Mouse (Mus musculus) cerebellum, postnatal 10 days (tissue): ENCODE measurements around the gene Cfap52.

Source experiments
- DNase-seq, 2 experiments: peaks; one replicate each; pipeline ENCODE4 v3.0.0; 2021; ENCODE audit warnings: mixed read lengths in 2 of 2

Cfap52 gene

DNA sequence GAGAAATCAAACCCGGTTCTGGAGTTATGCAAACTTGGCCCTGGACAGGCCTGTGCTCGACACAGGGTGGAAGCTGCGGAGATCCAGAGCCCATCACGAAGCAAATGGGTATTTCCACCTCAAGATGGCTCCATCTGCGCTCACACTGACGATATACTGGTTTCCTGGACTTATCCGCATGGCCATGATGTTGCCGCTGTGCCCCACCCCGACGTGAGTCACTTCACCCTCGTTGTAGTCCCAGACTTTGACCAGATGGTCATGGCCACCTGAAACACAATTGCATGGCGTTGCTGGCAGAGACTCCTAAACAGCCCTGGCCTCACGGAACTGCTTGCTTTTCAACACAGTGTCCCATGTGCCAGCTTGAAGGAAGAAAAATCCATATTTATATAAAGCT is 40.5 kb downstream of the Cfap52 start:
- peak; percentile 28 to 42 for DNase-seq

DNA sequence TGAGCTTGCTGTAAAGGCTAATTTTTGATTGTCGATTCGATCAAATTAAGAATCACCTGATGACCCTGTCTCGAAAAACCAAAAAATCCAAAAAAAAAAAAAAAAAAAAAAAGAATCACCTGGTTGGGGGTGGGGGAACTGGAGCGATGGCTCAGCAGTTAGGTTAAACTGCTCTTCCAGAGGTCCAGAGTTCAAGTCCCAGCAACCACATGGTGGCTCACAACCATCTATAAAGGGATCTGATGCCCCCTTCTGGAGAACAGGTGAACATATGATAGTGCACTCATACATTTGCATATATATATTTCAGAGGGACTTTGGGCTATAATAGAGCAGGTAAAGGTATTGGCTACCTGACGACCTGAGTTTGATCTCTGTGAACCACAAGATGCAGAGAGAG is 41.7 kb downstream of the Cfap52 start:
- no peak for DNase-seq

DNA sequence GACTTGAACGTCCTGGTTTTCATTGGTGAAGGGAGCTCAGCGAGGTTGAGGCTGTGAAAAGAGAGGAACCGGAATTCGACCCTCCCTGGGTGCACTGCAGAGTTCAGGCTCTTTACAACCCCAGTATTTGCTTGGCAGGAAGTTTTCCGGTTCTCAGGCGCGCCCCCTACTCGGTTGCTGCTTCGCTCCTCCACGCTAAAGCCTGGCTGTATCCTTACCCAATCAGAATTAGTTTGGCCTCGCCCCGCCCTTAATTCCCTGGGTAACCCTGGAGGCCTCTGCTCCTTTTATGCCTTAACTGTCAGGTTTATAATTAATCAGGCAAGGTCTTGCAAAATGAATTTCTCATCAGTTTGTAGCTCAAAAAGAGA is 42.7 kb downstream of the Cfap52 start:
- DNase-seq, result peak; percentile 71 to 82

DNA sequence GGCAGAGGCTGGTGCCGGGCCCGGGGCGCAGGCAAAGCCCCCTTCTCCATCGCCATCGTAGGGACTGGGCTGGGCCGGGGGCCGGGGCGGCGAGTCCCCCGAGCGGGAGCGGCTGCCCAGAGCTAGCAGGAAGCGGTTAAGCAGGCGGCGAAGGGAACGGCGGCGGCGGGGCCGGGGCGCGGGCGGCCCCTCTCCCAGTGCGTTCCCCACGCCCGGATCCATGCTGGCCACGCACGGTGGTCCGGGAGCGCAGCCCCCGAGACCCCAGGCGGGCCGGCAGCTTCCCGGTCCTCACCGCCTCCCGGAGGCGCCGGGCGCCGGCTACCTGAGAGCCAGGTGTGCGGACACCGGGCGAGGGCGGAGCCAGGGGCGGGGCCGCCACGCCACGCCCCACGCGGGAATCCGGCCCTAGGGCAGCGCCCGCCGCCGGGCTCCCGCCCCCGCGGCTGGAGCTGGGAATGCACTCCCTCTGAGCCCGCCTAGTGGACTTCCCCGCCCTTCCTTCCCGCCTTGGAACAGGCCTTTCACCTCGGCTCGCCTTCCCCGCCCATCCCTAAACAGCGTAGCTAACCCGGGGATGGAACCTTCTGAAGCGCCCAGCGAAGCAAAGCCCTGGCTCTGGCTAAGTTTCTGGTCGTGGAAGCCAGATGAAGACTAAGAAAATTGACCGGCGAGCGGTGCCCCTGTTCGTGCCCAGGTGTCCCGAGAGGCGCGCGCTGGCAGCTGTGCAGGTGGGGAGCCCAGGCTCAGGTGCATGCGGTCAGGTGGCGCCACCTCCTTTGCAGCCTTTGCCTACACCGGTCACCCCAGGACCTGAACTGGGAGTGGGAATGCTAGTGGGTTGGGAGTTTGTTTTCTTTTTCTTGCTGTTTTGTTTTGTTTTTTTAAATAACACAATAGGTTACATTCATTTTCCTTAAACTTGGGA is 43.4 kb downstream of the Cfap52 start, which contains the start of gene Usp43:
TSS of gene Usp43 (minus strand) at position 327 of the 928 bp plus-strand sequence.
- peak; percentile 50 for DNase-seq

DNA sequence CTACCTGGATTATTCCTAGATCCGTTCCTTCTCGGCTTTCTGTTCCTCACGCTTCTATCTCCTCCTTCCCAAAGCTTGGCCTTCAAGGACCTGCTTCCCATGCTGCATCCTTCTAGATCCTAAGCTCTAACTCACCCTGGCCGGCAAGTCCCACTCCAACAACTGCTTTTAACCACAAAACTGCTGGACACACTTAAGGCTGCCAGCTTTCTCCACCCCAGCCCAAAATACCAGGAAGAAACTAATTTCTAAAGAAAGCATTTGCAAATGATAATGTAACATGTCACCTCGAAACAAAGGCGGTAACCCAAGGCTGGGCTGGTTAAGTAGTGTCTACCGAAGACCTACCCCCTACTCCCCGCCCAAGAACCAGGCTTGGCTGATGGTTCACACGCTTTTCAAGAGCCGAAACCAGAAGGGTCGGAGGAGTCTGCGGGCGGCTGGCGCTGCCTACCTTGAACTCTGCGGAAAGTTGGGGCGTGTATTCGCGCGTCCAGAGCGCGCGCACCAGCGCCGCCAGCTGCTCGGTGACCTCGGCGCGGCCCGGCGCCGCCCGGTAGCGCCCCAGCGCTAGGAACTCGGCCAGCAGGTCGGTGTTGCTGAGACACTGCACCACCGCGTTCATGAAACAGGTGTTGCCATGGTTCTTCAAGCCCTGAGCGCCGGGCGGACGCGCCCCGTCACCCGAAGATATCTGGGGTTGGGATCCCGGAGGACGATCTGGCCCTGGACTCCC is 44.2 kb downstream of the Cfap52 start:
- DNase-seq, result peak; percentile 41 to 42

DNA sequence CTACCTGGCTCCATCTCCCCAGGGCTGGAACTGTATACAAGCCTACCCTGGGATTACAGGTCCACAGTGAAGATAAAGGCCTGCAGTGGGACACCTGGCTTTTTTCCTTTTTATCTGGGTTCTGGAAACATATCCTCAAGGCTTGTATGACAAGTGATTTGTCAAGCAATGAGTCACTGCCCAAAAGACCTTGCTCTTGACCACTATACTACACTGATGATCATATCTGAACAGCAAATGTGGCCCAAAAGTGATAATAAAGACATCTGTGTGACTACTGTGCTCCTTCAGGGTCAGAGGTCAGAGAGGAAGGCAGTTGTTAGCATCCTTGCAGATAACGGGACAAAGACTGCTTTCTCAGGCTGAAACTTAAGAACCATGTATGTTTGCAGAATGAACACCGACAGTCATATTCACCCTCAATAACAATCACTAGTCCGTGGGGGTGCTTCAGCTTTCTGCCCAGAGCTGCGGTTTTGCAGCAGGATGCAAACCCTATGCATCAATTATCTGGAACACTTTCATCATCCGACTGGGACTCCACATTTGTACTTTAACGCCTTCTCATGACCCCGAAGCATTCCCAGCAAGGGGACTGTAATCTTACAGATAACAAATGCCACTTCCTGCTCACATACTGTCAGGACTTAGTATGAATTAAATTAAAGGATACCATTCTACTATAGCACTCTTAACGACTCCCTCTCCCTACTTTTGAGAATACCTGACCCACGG is 45.1 kb downstream of the Cfap52 start:
- no peak for DNase-seq

DNA sequence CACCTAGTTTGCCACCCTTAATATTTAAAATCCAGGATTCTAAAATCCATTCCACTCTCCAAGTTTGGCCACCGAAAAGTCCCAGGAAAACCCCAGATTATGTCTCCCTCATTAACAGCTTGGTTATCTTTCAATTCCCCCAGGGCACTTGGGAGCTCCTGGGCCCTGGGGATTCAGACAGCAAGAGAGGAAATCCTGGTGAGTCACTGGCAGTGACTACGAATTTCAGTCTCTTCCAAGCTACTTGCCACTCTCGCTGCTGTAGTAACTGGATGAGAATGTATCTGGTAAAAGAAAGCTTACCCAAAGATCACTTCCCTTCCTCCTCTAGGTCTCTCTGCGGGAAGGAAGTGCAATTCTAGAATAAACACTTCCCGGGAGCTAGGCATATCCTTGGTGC is 45.9 kb downstream of the Cfap52 start:
- no peak for DNase-seq

DNA sequence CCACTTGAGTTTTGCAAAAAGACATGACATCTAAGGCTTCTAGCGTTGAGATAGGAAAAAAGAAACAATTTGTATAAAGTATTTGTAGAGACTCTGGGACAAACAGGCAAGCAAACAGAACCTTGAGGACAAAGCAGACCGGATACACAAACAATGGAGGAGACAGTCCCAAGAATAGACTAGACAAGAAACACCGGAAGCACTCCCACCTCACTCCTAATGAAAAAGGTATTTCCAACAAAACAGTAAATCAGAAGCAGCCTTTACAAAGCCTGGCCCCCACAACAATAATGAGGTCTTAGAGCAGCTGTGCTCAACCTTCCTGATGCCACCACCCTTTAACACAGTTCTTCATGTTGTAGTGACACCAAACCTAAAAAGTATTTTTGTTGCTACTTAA is 48.3 kb downstream of the Cfap52 start:
- no peak for DNase-seq

DNA sequence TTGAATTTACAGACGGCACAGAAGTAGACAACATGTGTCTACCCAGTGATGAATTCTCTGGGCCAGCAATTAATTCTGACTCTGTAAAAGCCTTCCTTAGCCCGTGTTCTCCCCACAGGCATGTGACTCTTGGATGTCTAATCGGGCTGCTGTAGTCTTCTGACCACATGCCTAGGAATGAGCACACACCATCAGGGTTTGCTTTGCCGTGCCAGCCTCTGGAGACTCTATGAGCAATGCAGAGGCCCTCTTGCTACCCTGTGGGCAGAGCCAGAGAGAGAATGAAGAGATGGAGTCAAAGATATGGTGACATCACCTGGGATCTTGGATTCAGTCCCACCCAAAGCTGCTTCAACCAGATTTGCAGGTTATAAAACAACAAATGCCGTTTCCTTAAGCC is 54.4 kb downstream of the Cfap52 start:
- DNase-seq, result no peak

DNA sequence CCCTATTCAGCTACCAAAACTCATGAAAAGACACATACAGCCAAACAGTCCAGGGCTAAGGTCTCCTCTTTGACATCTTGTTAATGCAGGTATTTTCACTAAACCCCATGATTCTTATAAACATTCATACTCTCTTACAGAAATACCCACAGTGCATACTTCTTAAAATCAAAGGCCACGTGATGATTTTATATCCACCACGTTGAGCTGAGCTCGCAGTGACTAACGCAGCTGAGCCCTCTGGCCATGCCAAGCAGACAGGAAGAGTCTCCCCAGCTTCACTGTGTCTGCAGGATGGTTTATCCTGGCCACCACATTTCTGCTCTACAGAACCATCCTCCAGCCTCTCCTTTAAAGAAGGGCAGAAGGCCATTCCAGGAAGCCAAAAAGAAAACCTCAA is 61.7 kb downstream of the Cfap52 start:
- no peak for DNase-seq

DNA sequence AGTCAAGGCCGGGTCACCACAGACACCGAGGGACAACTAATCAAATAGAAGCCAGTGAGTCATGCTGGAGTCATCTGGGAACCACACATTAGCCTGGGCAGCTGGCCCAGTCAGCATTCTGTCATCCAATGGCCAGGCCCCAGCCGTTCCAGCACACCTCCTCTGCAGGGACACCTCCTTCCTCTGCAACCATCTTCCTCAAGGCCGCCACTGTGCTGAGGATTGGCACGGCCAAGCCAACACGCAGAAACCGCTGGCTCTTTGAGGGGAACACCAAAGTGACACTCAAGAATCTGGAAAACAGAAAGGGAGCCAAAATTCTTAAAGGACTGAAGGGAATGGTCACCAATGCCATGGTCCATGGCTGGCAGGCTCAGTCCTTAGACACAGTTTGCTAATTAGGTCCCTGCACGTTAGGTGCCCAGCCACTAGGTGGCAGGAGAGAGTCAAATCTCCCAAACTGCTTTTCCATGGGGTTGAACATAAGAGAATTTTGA is 68.3 kb downstream of the Cfap52 start:
- DNase-seq, result peak; percentile 71 to 76

DNA sequence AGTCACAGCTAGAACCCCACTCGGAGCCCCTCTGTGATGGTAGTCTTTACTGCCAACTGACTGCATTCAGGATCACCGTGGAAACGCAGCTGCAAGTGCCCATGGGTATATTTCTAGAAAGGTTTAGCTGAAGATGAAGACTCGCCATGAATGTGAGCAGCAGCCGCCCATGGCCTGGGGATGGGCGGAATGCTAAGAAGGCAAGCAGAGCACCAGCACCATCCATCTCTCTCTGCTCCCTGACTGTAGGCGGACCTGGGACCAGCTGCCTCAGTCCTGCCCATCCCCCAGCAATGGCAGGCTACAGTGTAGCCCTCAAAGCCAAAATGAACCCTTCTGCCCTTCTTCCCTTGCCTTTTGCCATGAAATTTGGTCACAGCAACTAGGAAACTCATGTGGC is 69.8 kb downstream of the Cfap52 start:
- DNase-seq, result peak; percentile 24 to 37

DNA sequence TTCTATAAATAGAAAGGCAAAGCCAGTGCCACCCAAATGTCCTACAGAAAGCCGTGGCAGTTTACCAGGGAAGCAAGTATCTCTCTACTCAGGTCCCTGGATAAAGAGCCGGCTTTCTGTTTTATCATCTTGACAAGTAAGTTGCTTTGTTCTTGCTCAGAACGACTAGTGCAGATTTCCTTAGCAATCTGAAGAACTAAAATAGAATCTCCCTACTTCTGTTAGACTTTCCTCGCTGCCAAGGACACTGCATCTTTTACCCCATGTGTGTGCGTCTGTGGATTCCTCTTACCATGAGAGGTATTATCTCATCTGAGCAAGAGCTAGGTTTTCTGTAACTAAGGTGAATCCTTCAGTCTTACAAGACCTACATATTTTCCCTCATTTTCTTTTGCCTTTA is 76.9 kb downstream of the Cfap52 start:
- no peak for DNase-seq

DNA sequence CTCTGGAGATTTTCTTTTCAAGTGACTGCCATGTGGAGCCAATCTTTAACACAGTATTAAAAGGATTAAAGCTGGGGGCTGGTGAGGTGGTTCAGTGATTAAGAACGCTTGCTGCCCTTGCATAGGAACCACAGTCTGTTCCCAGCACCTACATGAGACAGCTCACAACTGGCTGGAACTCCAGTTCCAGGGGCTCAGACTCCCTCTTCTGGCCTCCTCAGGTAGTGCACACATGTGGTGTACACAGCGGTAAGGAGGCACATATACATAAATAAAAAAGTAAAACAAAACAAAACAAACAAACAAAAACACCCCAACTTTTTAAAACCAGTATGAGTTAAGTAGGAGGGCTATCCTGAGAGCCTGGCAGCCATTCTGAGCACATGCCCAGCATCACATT is 79.5 kb downstream of the Cfap52 start:
- DNase-seq, result no peak
